Mouse (Mus musculus): ENCODE measurements around the gene Necap1.

Necap1 gene

GRCm38 (mm10) chr6:122873871-122874719 is at the start of gene Necap1:
Necap1 (plus strand) TSS chr6:122874474.
- DNase-seq (ENCODE audit: low read depth, low spot score): peak; percentile 99

GRCm38 (mm10) chr6:122825166-122825565 is 49.1 kb upstream of the Necap1 start:
- no peak for DNase-seq (ENCODE audit: low read depth, low spot score)

GRCm38 (mm10) chr6:122825923-122826742 is 48.1 kb upstream of the Necap1 start:
- DNase-seq (ENCODE audit: low read depth, low spot score): peak; percentile 86

DNA sequence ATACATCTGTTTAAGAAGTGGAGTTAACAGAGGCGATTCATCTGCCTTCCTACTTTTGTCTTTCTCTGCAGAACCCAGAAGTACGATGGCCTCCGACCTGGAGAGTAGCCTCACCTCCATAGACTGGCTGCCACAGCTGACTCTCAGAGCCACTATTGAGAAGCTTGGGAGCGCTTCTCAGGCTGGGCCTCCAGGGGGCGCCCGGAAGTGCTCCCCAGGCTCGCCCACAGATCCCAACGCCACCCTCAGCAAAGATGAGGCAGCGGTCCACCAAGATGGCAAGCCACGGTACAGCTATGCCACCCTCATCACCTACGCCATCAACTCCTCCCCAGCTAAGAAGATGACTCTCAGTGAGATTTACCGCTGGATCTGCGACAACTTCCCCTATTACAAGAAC is 46.2 kb upstream of the Necap1 start:
- DNase-seq (ENCODE audit: low read depth, low spot score): no peak

DNA sequence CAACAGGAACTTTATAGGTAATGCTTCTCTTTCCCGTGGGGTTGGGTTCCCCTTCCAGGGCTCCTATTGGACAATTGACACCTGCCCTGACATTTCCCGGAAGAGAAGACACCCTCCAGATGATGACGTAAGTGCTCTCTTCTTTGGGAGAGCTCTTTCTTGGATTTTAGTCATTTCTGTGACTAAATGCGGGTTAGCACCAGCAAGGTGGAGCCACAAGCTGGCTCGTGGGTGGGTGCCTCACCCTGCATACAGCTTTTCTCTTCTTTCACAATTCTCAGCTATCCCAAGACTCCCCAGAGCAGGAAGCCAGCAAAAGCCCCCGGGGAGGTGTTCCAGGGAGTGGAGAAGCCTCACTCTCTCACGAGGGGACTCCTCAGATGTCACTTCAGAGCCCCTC is 41.4 kb upstream of the Necap1 start:
- DNase-seq (ENCODE audit: low read depth, low spot score): no peak

GRCm38 (mm10) chr6:122834365-122834764 is 39.9 kb upstream of the Necap1 start:
- peak; percentile 81 for DNase-seq (ENCODE audit: low read depth, low spot score)

DNA sequence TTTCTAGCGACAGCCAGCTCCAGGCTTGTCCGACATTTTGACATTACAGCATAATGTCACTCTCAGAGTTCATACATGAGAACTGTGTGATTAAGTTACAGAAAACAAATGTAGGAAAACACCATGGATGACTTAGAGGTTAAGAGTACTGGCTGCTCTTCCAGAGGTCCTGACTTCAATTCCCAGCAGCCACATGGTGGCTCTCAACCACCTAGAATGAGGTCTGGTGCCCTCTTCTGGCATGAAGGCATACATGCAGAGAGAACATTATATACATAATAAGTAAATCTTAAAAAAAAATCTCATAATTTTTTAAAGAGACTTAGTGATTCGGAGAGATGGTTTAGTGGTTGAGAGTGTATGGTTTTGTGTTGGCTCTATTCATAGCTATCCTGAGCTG is 37.3 kb upstream of the Necap1 start:
- no peak for DNase-seq (ENCODE audit: low read depth, low spot score)

DNA sequence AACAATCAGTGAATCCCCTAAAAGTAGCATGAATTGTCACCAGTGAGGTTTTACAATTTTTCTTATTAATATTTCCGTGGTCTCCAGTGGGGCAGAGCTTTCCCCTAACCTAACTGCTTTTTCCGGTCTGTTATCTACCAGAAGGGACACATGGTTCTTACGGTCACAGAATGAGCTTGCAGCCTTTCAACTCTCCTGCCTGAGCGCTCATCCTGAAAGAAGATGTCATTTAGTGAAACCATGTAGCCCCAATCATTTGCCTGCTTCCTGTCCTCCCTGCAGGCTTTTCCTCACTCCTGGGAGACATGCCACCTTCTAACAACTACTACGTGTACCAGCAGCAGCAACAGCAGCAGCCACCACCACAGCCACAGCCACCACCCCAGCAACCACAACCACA is 36.7 kb upstream of the Necap1 start:
- no peak for DNase-seq (ENCODE audit: low read depth, low spot score)

- DNase-seq (ENCODE audit: low read depth, low spot score): no peak
Measured at GRCm38 (mm10) chr6:122843759-122844158, 30.5 kb upstream of the Necap1 start.

DNA sequence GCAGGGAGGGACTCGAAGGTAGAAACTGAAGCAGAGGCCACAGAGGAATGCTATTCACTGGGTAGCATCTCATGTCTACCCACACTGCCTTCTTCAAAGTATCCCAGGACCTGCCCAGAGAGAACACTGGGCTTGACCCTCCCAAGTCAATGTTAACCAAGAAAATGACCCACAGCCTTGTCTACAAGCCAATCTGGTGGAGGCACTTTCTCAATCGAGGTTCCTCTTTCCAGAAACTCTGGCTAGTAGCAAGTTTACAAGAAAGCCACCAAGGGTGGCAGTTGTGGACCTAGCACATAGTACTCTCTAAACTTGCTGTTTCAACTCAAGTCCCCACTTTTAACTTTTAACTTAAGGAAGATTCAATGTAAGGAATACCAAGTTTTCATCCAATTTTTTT is 21.6 kb upstream of the Necap1 start:
- DNase-seq (ENCODE audit: low read depth, low spot score): no peak

GRCm38 (mm10) chr6:122854552-122854951 is 19.7 kb upstream of the Necap1 start:
- no peak for DNase-seq (ENCODE audit: low read depth, low spot score)

DNA sequence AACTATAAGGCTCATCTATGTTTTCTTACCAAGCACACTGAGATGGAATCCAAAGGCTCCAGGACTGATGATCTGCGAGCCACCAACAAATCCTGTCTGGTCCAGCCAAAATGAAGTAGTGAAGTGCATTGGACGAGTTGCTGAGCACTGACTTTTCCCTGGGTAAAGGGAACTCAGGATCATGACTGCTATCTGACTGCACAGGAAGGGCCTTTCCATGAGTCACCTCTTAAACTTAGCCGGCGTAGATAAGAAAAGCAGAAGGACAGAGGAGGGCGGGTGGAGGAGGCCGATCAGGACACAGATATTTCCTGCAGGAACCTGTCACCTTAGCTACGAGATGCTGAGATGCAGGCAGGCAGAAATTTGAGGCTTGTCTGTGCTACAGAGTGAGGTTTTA is 18.3 kb upstream of the Necap1 start, which contains the start of gene C3ar1:
Gene C3ar1 (minus strand): TSS at position 207 of the 400 bp plus-strand sequence.
- peak; percentile 76 for DNase-seq (ENCODE audit: low read depth, low spot score)

GRCm38 (mm10) chr6:122862434-122862833 is 11.8 kb upstream of the Necap1 start:
- no peak for DNase-seq (ENCODE audit: low read depth, low spot score)

DNA sequence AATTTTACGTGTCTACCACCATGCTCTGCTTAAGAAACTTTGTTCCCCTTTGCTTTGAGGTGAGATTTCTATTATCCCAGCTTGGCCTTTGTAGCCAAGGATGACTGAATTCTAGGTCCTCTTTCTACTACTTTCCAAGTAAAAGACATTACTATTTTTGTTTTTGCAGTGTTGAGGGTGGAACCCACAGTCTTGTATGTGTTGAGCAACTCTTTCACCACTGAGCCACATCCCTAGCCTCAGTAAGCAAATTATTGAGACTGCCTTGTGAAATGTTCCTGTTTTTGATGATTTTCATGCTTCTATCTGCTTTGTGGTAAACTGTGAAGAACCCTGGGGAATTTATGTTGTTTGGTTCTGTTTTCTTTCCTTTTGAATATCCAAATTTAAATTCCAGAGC is 11.4 kb upstream of the Necap1 start:
- no peak for DNase-seq (ENCODE audit: low read depth, low spot score)

- DNase-seq (ENCODE audit: low read depth, low spot score): peak; percentile 63
Measured at GRCm38 (mm10) chr6:122867914-122868313, 6.4 kb upstream of the Necap1 start.

GRCm38 (mm10) chr6:122869846-122870245 is 4.4 kb upstream of the Necap1 start:
- peak; percentile 96 for DNase-seq (ENCODE audit: low read depth, low spot score)

- no peak for DNase-seq (ENCODE audit: low read depth, low spot score)
Measured at GRCm38 (mm10) chr6:122872800-122873199, 1.5 kb upstream of the Necap1 start.

DNA sequence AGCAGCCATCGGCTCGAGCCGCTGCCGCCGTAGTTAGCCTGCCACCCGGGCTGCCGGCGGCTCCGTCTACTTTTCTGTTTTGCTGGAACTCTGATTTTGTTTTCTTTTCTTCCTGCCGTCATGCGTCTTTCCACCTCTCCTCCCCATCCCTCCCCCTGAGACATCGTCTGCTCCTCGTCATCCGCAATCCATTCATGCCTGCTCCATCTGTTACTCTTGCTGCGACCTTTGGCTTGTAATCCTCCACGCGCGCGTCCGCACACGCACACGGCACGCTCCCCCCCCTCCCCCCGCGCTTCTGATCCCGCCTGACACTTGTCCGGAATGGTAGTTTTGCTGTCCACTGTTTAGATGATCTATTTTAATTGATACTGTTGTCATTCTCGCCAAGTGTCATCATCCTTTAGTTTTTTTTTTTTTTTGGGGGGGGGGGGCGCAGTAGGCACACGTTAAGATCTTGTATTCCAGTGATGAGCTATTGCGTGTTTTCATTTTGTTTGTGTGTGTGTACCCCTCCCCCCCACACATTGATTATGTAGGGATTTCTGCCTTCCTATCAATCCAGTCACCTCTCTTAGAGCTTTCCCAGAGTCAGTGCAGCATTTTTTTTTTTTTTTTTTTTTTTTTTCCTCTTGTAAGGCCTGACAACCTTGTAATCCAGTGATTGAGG is 581 bp downstream of the Necap1 start:
- peak; percentile 65 for DNase-seq (ENCODE audit: low read depth, low spot score)

DNA sequence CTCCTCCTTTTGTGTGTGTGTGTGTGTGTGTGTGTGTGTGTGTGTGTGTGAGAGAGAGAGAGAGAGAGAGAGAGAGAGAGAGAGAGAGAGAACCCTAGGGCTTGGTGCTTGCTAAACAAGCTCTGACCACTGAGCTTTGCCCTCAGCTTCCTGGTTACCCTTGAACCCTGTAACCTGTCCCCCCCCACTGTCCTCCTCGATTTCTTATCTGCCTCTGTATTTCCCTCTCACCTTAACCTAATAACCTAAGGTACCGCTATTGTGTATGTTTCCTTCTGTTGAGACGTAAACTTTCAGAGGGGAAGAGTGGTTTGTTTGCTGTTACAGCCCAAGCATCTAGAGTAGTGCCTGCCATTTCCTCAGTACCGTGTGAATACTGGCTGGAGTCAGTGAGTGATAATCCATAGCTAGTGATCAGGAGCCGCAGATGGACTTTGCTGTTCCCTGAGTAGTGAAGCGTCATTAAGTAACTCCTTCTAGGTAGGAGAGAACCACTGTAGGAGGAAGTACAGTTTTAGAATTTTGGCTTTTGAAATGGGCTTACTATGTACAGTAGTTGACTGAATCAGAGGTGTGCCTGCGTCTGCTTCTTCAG is 5.0 kb downstream of the Necap1 start:
- DNase-seq (ENCODE audit: low read depth, low spot score): no peak

DNA sequence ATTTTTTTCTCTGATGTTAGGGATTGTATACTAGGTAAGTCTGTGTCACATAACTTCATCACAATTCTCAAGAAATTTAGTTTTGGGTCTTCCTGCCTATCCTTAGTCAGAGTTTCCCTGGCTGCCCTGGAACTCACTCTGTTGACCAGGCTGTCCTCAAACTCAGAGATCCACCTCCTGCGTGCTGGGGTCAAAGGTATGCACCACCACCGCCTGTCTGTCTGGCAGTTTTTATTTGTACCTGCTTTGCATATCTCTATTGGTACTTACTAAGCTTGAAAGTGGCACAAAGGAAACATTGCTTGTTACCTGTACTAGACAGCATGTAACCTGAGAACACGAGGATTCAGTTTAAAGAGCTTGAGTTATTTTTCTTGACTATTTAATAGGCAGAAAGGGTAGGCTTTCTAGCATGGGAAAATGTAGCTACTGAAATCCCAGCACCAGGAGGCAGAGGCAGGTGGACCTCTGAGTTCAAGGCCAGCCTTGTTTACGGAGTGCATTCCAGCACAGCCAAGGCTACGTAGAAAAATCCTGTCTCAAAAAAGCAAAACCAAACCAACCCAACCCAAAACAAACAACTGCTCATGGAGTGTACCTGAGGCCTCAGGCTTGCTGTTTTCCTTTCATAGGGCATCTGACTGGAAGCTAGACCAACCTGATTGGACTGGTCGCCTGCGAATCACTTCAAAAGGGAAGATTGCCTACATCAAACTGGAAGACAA is 5.7 kb downstream of the Necap1 start:
- DNase-seq (ENCODE audit: low read depth, low spot score): no peak

DNA sequence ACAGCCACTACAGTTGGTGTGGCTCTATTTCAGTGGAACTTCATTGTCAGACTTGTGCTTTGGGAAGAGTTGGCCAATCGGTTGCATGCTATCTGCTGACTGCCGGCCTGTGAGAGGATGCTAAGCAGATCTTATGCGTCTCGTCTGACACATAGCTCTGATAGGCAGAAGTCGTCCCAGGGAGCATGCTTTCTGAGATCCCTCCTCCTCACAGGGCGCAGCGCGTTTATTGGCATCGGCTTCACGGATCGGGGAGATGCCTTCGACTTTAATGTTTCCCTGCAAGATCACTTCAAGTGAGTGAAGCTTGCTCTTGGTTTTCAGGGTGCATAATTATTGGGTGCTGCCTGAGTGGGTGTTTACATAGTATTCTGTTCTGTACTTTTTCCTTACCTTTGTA is 7.0 kb downstream of the Necap1 start:
- DNase-seq (ENCODE audit: low read depth, low spot score): no peak

All from 3T3-L1 (cell line).